Mouse (Mus musculus) lung, postnatal 25 days (tissue): ENCODE measurements around the gene Dtd1.
"Not testable (repeated sequence)": the region's sequence is repeated elsewhere in the genome, so short reads cannot be mapped to it uniquely, and the experiment has no call there.

ENCODE experiments used
- DNase-seq: peaks from one replicate; pipeline ENCODE4 v3.0.0; 2022; ENCODE audit warnings: low spot score

The Dtd1 gene

DNA sequence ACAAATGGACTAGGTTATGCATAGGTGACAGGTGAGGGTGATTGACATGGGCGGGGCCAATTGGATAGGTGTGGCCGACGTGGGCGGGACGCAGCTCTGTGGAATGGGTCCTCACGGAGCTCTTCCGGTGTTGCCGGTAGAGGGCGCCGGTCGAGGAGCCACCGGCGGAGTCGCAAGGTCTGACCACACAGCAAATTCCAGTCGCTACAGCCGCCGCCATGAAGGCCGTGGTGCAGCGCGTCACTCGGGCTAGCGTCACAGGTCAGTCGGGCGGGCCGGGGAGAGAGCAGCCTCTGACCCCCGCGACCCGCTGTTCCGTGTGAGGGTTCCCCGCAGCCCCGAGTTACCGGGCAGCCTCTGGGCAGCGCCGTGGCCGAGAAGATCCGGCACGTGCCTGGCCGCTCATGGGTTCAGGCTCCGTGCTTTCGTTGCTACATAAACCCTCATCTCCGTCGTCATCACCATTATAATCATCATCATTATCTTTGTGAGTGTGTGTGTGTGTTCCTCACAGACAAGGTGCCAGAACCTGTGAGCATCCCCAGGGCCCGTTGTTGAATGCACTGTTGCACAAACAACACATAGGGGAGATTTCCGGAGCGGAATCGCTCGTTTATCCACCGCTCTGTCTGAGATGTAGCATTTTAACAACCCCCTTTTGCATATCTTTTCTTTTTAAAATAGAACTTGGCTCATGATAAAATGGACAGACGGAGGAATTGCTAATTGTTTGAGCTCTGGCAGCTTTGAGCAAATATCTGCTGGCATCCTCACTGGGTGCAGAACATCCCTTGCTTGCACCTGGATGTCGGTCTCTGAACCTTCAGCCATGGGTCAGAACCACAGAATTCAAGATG lies at the start of gene Dtd1:
Dtd1 (plus strand) TSS at position 67 of the 857 bp plus-strand sequence.
- peak; percentile 93 for DNase-seq

GRCm38 (mm10) chr2:144550529-144550928 lies 49.2 kb upstream of the Dtd1 start, which contains the start of gene Rbbp9:
TSS of gene Rbbp9 (minus strand) at chr2:144550869.
- DNase-seq = peak; percentile 57

- DNase-seq = no peak
These were observed 45.8 kb upstream of the Dtd1 start for GRCm38 (mm10) chr2:144553905-144554304.

GRCm38 (mm10) chr2:144555286-144555819 lies 44.3 kb upstream of the Dtd1 start:
- peak; percentile 4 for DNase-seq

DNA sequence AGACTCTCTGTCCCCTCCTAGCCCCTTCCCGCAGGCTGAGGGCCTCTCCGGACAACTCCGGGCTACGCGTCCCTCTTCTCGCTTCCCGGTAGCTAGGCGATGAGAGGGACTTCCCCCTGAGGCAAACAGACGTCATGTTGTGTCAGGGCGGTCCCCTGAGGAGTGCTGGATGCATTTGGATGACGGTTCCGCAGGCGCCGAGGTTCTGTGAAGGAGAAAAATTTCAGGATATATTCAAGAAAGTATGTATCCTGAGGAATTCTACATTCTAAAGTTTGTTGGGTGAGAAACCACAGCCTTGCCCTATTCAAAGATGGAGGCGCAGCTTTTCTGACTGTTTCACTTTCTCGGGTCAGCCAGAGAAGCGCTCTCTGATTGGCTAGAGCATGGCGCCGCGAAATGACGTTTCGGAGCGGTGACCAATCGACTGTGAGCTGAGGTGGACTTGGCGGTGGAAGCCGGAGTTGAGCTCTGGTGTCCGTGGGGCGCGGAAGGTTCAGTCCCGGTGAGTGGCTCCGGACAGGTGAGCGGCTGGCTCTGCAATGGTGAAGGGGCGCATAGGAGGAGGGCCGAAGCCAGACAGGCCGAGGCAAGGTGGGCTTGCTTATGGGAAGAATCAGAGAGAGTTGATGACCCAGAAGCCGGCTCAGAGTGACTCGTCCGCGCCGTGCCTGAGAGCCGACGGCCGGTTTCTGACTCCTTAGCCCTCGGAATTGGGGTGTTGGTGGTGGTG lies 43.7 kb upstream of the Dtd1 start, which contains the start of gene Sec23b:
Sec23b (plus strand) TSS at position 410 of the 733 bp plus-strand sequence.
- DNase-seq = peak; percentile 98

DNA sequence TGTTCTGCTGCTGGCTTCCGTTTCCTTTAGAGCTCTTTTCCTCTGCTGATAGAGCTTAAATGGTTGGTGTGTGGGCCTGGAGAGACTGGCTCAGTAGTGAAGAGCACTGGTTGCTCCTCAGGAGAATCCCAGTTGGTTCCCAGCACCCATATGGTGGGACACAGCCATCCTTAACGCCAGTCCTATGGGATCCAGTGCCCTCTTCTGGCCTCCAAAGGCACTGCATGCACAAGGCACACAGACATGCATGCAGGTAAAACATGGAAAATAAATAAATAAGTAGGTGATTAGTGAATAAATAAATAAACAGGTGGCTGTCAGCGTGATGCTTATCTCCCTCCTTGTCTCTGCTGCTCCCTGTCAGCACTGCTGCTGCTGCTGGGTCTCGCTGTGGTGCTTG lies 11.0 kb upstream of the Dtd1 start:
- no peak for DNase-seq

GRCm38 (mm10) chr2:144593036-144593435 lies 6.7 kb upstream of the Dtd1 start:
- not testable (repeated sequence) for DNase-seq

- DNase-seq = peak; percentile 83
These were observed 5.6 kb upstream of the Dtd1 start, which contains the start of gene Smim26 for GRCm38 (mm10) chr2:144593951-144594651. TSS of gene Smim26 (plus strand) at chr2:144594054.

DNA sequence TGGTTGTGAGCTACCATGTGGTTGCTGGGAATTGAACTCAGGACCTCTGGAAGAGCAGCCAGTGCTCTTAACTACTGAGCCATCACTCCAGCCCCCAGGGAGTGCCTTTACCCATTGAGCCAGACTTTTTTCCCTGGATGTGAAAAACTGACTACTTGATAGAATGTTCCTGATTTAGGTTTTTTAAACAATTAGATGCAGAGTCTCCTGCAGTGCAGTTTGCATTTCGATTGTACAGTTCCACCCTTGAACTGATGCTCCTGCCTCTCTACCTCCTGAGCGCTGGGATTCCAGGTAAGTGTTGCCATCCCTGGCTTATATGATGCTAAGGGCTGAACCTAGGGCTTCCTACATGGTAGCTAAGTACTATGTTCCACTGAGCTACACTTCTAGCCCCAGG lies 1.7 kb upstream of the Dtd1 start:
- DNase-seq = no peak

DNA sequence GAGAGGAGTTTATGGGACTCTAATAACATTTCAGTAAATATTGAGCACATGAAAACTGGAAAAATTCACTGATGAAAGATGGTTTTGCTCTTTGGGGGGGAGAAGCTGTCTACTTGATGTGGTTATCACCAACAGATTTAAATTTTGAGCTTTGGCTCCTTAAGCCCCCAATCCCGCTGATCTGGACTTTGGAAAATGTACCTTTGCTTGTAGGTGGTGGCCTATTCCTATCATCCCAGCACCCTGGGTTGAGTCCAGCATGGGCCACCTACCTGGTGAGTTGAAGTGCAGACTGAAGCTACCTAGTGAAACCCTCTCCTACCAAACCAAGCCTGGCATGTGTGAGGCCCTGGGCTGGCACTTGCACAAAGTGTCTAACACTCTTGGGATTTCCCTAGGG lies 1.9 kb downstream of the Dtd1 start:
- no peak for DNase-seq

DNA sequence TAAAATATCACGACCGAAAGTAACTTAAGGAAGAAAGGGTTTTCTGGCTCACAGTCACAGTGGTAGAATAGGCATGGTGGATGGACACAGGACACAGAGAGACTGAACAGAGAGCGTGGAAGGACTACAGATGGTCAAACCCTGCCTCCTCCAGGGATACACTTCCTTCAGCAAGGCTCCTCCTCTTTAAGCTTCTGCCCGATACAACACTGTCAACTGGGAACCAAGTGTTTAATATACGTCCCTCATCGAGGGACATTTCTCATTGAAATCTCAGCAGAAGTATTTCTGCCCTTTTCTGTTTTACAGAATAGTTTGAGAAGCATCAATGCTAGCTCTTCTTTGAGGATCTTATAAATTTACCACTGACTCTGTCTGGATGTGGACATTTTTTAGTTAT lies 14.3 kb downstream of the Dtd1 start:
- DNase-seq = no peak

- DNase-seq = no peak
These were observed 17.6 kb downstream of the Dtd1 start for GRCm38 (mm10) chr2:144617074-144617874.

DNA sequence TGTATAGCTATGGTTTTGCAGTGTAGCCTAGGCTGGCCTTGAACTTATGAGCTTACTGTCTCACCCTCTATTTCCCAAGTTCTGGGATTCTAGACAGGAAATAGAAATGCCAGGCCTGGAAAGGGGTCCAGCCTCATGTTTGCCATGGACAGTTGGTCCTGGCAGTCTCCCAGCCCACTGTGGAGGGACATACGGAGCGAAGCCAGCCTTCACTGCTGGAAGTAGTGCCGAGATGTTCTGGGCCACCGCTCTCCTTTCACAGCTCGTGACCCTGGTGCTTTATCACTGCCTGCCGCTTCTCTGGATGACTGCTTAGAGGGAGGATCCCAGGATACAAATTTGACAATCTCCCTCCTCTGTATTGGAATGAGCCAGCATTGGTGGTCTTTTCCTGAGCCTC lies 21.8 kb downstream of the Dtd1 start:
- DNase-seq = no peak

GRCm38 (mm10) chr2:144633551-144633950 lies 33.9 kb downstream of the Dtd1 start:
- no peak for DNase-seq

DNA sequence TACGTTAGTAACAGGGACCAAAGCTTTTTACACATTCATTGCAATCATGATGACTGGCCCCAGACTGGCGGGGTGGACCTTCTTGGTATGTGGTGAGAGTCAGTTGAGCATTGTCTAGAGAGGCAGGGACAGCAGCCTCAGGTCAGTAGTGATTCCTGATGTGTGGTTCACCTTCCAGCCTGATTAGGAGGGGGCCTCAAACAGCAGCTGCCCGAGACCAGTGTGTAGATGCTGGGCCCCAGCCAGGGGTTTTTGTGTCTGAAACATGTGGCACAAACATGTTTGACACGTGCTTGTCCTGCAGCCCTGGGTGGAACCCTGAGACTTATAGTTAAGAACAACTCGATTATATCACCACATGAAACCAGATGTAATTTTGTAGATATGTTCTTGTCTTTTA lies 34.5 kb downstream of the Dtd1 start:
- no peak for DNase-seq

- no peak for DNase-seq
These were observed 35.0 kb downstream of the Dtd1 start for GRCm38 (mm10) chr2:144634729-144635128.

DNA sequence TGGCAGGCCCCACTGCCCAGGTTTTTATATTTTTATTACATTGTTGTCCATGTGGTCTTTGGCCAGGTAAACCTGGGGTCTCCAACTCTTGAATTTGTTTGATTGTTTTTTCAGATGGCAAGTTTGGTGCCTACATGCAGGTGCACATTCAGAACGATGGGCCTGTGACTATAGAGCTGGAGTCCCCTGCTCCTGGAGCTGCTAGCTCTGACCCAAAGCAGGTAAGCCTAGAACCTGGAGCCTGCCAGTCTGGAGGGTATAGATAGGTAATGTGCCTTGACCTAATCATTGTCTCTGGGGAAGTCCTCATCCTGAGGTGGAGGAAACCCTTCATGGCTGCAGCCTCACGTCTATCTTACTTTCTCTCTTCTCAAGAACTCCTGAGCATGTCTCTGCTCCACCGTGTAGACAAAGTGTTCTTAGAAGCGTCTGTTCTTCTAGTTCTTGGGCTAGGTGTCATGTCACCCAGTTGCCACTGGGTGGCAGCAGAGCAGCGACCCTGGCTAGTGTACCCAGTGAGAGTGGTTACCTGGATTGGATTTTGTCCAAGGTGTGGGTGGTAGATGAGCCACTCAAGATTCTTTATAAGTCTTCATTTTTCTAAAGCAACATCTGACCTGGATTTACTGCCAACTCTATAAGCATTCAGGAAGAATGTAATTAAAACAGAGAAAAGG lies 36.1 kb downstream of the Dtd1 start:
- peak; percentile 24 for DNase-seq

DNA sequence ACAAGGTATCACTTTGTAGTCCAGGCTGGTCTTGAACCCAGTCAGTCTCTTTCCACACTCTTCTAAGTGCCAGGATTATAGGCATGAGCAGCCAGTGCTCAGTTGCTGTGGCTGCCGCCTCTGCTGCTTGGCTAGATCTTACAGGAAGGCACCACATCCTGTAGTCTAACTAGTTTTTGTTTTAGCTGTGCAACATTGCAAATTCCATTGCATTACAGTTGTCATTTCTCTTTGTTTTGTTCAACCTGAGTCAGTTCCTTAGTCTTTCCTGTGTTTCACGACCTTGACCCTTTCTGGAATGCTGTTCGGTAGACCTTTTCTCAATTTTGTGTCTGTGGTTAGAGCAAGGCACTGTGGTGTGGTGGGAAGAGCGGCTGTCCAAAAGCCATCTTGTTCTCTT lies 37.5 kb downstream of the Dtd1 start:
- DNase-seq = no peak

- no peak for DNase-seq
These were observed 38.1 kb downstream of the Dtd1 start for GRCm38 (mm10) chr2:144637671-144638395.

GRCm38 (mm10) chr2:144638719-144639118 lies 39.0 kb downstream of the Dtd1 start:
- DNase-seq = no peak
